Mouse (Mus musculus) thymus, postnatal 0 days (tissue): ENCODE data around the gene Clec4f. TPM values are rescaled to one million over a fixed set of nuclear protein-coding genes. Genes with fewer than 3 reads are reported as not detected.
"Not testable (repeated sequence)": the region's sequence is repeated elsewhere in the genome, so short reads cannot be mapped to it uniquely, and the experiment has no call there.

ENCODE experiments used
- DNase-seq: peaks from one replicate; pipeline ENCODE4 v3.0.0-alpha.2; 2015; ENCODE audit warnings: low spot score
- polyA plus RNA-seq: library from polyadenylated mRNA; unstranded; fragments of >200 nt; fragmentation: Nextera tagmentation; extraction: Ambion mirVana; gene quantifications from 2 replicates; pipeline ENCODE4 v1.2.1, GENCODE M21; 2015

The Clec4f gene
- polyA plus RNA-seq, result 0.53 and 0.88 TPM in 2 replicates

DNA sequence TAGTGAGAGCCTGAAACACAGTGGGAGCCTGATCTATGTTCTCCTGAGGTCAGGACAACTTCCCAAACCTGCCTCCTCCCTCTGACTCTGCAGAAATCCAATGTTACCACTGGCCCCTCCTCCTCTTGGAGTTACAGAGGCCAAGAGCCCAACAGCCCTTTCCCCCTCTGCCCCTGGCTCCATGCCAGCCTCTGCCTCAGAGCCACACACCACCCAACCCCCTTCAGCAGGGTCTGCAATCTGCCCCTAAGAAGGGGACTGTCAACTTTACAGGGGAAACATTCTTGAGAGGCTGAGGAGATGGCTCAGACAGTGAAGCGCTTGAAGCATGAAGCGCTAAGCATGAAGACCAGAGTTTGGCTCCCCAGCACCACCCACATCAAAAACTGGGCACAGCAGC lies at the start of gene Clec4f:
Gene Clec4f, minus strand, starts transcription at position 101 of the 400 bp plus-strand sequence.
- DNase-seq, result no peak

GRCm38 (mm10) chr6:83704701-83705100 lies 48.7 kb upstream of the Clec4f start:
- no peak for DNase-seq

- DNase-seq, result no peak
Measured at GRCm38 (mm10) chr6:83704294-83704693, 48.3 kb upstream of the Clec4f start.

DNA sequence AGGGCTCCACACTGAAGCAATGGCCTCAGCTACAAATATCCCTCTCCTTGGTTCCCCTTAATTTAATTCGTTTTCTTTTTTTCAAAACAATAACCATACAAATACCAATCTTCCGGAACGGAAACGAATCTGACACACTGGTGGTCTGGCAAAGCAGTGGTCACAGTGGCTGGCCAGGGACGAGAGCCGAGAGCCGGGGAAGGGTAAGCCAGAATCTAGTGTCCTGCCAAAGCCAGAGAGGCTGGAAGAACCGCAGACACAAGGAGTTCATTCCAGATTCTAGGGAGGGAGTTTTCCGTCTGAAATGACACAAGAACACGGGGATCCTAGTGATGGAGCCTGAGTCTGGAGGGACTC lies 47.7 kb upstream of the Clec4f start:
- no peak for DNase-seq

GRCm38 (mm10) chr6:83703000-83703721 lies 47.2 kb upstream of the Clec4f start:
- DNase-seq, result no peak

DNA sequence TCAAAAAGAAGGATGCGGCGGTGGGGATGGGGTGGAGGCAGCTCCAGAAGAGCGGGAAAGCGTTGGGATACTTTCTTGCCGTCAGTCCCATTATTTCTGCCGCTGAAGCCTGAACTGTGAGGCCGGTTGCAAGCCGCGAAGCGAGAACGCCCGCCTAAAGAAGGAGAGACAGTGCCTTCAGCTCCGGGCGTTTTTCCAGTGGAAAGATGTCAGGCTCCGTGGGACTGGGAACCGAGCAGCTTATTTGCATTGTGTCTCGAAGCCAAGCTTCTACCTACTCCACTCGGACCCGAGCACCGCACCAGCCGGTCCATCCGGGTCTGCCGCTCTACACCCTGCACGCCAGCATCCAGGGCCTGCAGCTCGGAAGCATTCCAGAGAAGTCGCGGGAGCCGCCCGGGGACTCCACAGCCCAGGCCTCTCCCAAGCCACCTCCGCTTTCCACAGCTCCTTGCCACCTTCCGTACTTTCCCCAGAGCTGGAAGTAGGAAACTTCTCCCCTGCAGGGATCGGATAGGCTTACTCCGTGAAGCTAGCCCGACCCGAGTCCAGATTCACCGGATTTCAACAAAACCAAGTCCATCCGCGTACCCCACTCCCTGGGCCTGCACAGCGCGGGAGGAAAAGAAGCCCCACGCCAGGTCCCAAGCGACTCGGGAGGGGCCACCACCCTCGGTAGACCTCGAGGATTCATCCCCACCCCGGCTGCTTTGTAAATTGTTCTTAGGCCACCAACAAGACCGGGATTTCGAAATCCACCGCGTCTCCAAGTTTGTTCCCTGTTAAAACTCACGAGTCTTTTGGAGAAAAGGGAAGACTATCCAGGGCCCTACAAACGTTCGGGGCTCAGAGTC lies 46.4 kb upstream of the Clec4f start:
- no peak for DNase-seq

- DNase-seq, result no peak
Measured at GRCm38 (mm10) chr6:83701001-83701400, 45.0 kb upstream of the Clec4f start.

- no peak for DNase-seq
Measured at GRCm38 (mm10) chr6:83699971-83700370, 44.0 kb upstream of the Clec4f start.

DNA sequence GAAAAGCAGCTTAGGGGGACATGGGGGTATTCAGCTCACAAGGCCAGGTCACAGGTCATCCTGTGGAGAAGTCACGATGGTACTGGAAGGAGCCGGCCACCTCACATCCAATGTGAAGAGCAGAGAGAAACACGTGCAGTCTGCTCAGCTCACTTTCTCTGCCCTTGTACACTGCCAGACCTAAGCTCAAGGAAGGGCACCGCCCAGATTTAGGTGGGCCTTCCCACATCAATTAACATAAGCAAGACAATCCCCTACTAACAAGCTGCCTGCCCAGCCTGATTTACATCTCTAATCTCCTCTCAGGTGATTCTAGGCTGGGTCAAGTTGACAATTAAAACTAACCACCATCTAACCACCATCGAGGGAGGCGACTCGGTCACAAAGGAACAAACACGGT lies 41.9 kb upstream of the Clec4f start:
- no peak for DNase-seq

- DNase-seq, result no peak
Measured at GRCm38 (mm10) chr6:83696684-83697083, 40.7 kb upstream of the Clec4f start.

GRCm38 (mm10) chr6:83695731-83696130 lies 39.7 kb upstream of the Clec4f start:
- DNase-seq, result no peak

DNA sequence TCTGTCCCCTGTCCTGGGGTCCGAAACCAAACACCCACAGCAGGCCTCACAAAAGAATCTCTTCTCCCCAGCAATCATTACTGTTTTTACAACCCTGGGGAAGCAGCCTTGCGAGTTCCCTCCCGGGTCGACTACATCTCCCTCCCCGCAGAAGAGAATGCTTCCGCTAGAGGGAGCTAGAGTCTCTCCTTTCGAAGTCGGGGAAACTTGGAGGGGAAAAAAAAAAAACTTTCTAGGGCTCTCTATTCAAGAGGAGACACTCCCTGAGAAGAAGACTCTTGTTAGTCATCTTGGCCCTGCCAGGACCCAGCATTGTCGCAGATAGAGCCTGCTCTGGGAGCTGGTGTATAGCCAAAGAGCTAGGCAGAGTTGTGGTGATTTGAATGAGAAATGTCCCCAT lies 37.8 kb upstream of the Clec4f start:
- DNase-seq, result peak; percentile 83

- no peak for DNase-seq
Measured at GRCm38 (mm10) chr6:83692962-83693361, 37.0 kb upstream of the Clec4f start.

- no peak for DNase-seq
Measured at GRCm38 (mm10) chr6:83690936-83691335, 34.9 kb upstream of the Clec4f start.

GRCm38 (mm10) chr6:83690277-83690676 lies 34.3 kb upstream of the Clec4f start:
- peak; percentile 56 for DNase-seq

- DNase-seq, result no peak
Measured at GRCm38 (mm10) chr6:83689374-83689773, 33.4 kb upstream of the Clec4f start.

GRCm38 (mm10) chr6:83677757-83678156 lies 21.8 kb upstream of the Clec4f start, which contains the start of gene Cd207:
Gene Cd207 (minus strand): TSS chr6:83677857.
- DNase-seq, result no peak

DNA sequence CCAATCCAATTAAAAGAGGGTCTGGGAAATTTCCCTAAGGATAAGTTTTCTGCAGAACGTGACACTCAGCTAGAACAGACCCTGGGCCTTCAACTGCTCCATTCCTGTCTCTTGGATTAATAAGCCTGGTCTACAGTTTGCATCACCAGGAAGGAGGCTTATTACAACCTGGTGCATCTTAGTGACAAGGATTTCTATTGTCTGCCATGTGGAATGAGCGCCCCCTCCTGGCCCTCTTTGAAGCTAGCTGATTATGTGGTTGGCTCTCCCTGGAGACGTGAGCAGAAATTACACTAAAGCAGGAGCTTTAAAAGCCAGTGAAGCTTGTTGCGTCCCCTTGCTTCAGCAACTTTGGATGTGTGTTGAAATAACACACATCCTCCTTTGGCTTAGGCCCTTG lies 17.4 kb upstream of the Clec4f start:
- peak; percentile 84 for DNase-seq

- no peak for DNase-seq
Measured at GRCm38 (mm10) chr6:83665009-83665408, 9.0 kb upstream of the Clec4f start.

DNA sequence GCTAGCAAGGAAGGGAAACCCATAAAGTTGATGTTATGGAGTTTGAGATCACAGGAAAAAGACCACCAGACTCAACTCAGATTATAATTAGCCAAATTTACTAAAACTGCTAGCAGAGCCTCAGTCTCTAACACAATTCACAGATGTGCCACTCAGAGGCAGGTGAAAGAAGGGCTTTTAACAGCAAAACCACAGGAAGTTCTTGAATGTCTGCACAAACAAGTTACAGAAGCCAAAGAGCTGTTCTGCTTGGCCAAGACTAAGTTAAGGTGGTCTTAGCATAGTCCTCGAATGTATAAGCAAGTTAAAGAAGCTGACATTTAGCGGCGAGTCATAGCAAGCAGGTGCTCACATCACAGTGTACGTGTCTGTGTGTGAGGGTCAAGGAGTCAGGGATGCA lies 4.8 kb upstream of the Clec4f start:
- DNase-seq, result peak; percentile 61

GRCm38 (mm10) chr6:83646715-83647114 lies 9.3 kb downstream of the Clec4f start:
- DNase-seq, result no peak

DNA sequence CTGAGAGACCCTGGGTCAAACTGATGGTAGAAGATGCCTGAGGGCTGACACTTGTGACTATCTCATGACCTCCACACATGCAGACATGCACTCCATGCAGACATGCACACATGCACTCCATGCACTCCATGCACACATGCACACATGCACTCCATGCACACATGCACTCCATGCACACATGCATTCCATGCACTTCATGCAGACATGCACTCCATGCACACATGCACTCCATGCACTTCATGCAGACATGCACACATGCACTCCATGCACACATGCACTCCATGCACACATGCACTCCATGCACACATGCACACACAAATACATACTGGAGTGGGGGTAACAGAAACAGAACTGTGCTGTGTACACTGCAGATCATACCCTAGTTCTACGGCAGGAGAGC lies 20.7 kb downstream of the Clec4f start:
- no peak for DNase-seq

DNA sequence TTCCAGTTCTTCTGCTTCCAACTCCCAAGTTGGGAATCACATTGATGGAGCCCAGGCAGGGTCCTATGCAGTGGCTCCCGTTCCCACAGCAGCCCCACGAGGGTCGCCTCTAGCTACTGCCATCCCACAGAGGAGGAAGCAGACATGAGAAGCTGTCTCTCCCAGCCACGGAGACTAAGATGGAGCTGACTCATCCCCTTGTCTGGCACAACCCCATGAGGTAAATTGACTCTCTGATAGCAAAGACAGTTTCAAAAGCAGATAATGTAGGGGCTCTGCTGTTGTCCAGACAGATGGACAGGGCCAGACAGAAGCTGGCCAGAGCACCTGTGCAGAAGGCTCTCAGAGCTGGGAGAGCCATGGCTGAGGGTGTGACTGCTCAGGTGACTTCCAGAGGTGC lies 21.4 kb downstream of the Clec4f start:
- not testable (repeated sequence) for DNase-seq
